Mouse (Mus musculus) heart, postnatal 0 days (tissue): ENCODE measurements at regions not wholly inside any gene's neighbourhood (a gene's known extent, or its start where the extent isn't known, plus 50 kb on each side); places are given as distances from the start of the nearest gene placed in this dataset.

Experiments
- ATAC-seq: fragments of 200-750 bp; cut with Nextera tagmentation; 2 replicates; pipeline ENCODE4 v1.8.0; 2017; ENCODE audit warnings: low read depth, moderate number of reproducible peaks, moderate library complexity; ENCODE audit not compliant: insufficient read depth
- DNase-seq: peaks from one replicate; pipeline ENCODE4 v3.0.0-alpha.2; 2016; ENCODE audit warnings: low spot score
- H3K27ac ChIP-seq: fragments of 300-500 bp; sonication (generic); 2 replicates; pipeline ENCODE4 v1.5.1; 2014; ENCODE audit warnings: low read depth, mild to moderate bottlenecking
- H3K27me3 ChIP-seq: fragments of 300-500 bp; sonication (generic); 2 replicates; pipeline ENCODE4 v1.6.1; 2014; ENCODE audit warnings: low read length, mixed read lengths; ENCODE audit not compliant: control insufficient read depth, insufficient read depth
- H3K36me3 ChIP-seq: fragments of 300-500 bp; sonication (generic); replicated peaks from 2 replicates; pipeline ENCODE4 v1.6.1; 2014; ENCODE audit warnings: low read length, mixed read lengths; ENCODE audit not compliant: control insufficient read depth, insufficient read depth
- H3K4me1 ChIP-seq: fragments of 300-500 bp; sonication (generic); 2 replicates; pipeline ENCODE4 v1.6.1; 2014; ENCODE audit warnings: antibody characterized with exemption; ENCODE audit not compliant: control insufficient read depth, insufficient read depth
- H3K4me2 ChIP-seq: fragments of 300-500 bp; sonication (generic); 2 replicates; pipeline ENCODE4 v1.6.1; 2014; ENCODE audit warnings: low read depth, mild to moderate bottlenecking, low read length, moderate library complexity
- H3K4me3 ChIP-seq: fragments of 300-500 bp; sonication (generic); 2 replicates; pipeline ENCODE4 v1.5.1; 2014; ENCODE audit warnings: low read depth, low read length
- H3K9ac ChIP-seq: fragments of 300-500 bp; sonication (generic); replicated peaks from 2 replicates; pipeline ENCODE4 v1.6.1; 2014; ENCODE audit warnings: low read depth, low read length, mixed read lengths
- H3K9me3 ChIP-seq: fragments of 300-500 bp; sonication (generic); replicated peaks from 2 replicates; pipeline ENCODE4 v1.6.1; 2016; ENCODE audit warnings: low read length; ENCODE audit not compliant: control insufficient read depth
- CTCF ChIP-seq: IDR thresholded peaks from 2 replicates; pipeline ENCODE4 v1.5.1; 2016; ENCODE audit warnings: antibody characterized with exemption, control low read depth, low read depth
- EP300 ChIP-seq: IDR thresholded peaks from 2 replicates; pipeline ENCODE4 v1.6.1; 2016; ENCODE audit warnings: antibody characterized with exemption, low read depth
- WGBS: fragments of 180-500 bp; shearing (Covaris S2); extraction: QIAGEN DNeasy Blood & Tissue Kit; methylation state at CpG from one replicate; pipeline ENCODE4 v1.1.7; 2014; 5-methylcytosine and 5-hydroxymethylcytosine counted together

DNA sequence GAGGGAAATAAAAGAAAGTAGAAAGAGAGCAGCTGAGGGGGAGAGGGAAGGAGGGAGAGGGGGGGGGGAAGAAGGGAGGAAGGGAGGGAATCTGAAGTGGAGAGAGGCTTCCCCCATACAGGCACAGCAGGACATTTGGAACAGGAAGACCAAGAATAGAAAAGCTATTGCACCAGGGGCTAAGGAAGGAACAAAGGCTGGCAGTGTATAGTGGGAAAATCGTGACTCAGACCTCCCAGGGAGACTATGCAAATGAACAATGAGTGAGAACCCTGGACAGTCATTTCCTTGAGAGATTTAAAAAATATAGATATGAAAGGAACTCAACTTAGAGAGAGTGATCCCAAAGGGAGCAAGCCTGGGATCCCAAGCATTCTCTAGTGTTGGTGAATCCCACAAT is 559.1 kb upstream of the Klf6 start:
- DNase-seq (peak; percentile 57), ATAC-seq (peak; percentile 64; the same call in 1 of the 2 replicates)
- Histone ChIP-seq H3K9me3 (no peaks in the 10 kb centered on the region), H3K4me3 (no peak overlapping the region), H3K27me3 (no peaks in the 10 kb centered on the region), H3K27ac (peak overlapping the region; percentile 70), H3K4me2 (no peak overlapping the region), H3K36me3 (no peaks in the 10 kb centered on the region), H3K9ac (no peak overlapping the region), H3K4me1 (peaks cover 8% of the 10 kb centered on the region; the same call in 1 of the 2 replicates)
- no peak for TF ChIP-seq EP300
- 17% methylated on average over 1 of the region's 1 CpGs for WGBS

- Histone ChIP-seq H3K4me1 (peaks cover 8% of the 10 kb centered on the region; the same call in 1 of the 2 replicates), H3K9me3 (no peaks in the 10 kb centered on the region), H3K4me3 (no peak overlapping the region), H3K4me2 (no peak overlapping the region), H3K27ac (no peak overlapping the region), H3K36me3 (no peaks in the 10 kb centered on the region), H3K9ac (no peak overlapping the region), H3K27me3 (no peaks in the 10 kb centered on the region)
- ATAC-seq (no peak), DNase-seq (no peak)
- WGBS = 62% methylated on average over 4 of the region's 4 CpGs
- no peak for TF ChIP-seq CTCF
- TF ChIP-seq EP300 = no peak
Measured at GRCm38 (mm10) chr13:5306688-5307087, 554.6 kb upstream of the Klf6 start.

DNA sequence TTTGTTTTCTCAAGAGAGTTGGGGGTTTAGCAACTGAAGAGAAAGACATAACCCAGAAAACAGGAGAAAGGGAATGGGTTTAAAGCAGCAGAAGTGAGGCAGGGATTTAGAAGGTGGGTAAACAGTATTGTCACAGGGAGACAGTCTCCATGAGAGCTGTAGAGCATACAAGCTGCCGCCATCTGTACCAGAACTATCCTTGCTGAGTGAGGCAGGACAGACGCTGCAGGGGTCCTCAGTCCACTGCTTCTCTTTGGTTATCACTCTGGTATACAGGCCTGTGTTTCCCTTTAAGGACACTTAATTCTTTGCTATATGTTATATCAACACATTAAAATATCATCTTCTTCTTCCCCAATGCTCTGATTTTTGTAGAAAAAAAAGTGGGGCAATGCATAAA is 548.0 kb upstream of the Klf6 start:
- DNase-seq = no peak
- 61% methylated on average over 2 of the region's 2 CpGs for WGBS
- H3K9ac ChIP-seq = no peak overlapping the region
- H3K4me3 ChIP-seq = no peak overlapping the region
- H3K27me3 ChIP-seq = no peaks in the 10 kb centered on the region
- no peaks in the 10 kb centered on the region for H3K36me3 ChIP-seq
- no peak overlapping the region for H3K4me2 ChIP-seq
- no peak for TF ChIP-seq EP300
- TF ChIP-seq CTCF = no peak
- no peaks in the 10 kb centered on the region for H3K4me1 ChIP-seq
- H3K9me3 ChIP-seq = no peaks in the 10 kb centered on the region
- H3K27ac ChIP-seq = no peak overlapping the region
- ATAC-seq = no peak

DNA sequence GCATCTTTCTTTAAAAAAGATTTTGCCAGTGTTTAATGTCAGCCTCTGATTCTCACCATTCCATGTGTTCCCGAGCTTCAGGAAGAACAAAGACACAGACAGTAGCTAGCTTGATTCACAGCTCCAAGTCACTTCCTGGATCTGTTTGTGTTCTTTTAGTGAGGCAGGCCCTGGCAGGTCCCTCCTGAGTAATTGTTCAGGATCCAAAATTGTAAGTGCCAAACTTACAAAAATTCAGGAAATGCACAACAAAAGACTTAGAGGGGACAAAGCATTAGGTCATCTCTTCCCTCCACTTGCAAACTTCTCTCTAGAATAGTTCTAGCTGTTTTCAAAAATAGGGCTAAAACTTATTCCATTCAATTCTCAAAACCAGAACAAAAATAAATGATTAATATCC is 546.3 kb upstream of the Klf6 start:
- TF ChIP-seq CTCF (no peak), EP300 (no peak)
- Histone ChIP-seq H3K9ac (no peak overlapping the region), H3K27ac (0 out of 2 replicates have a peak overlapping the region, but pooled peaks have one; percentile 34), H3K36me3 (no peaks in the 10 kb centered on the region), H3K4me3 (no peak overlapping the region), H3K9me3 (no peaks in the 10 kb centered on the region), H3K4me2 (no peak overlapping the region), H3K27me3 (no peaks in the 10 kb centered on the region), H3K4me1 (no peaks in the 10 kb centered on the region)
- ATAC-seq (peak; percentile 24; the same call in 1 of the 2 replicates), DNase-seq (no peak)
- WGBS = 51% methylated on average over 1 of the region's 1 CpGs

DNA sequence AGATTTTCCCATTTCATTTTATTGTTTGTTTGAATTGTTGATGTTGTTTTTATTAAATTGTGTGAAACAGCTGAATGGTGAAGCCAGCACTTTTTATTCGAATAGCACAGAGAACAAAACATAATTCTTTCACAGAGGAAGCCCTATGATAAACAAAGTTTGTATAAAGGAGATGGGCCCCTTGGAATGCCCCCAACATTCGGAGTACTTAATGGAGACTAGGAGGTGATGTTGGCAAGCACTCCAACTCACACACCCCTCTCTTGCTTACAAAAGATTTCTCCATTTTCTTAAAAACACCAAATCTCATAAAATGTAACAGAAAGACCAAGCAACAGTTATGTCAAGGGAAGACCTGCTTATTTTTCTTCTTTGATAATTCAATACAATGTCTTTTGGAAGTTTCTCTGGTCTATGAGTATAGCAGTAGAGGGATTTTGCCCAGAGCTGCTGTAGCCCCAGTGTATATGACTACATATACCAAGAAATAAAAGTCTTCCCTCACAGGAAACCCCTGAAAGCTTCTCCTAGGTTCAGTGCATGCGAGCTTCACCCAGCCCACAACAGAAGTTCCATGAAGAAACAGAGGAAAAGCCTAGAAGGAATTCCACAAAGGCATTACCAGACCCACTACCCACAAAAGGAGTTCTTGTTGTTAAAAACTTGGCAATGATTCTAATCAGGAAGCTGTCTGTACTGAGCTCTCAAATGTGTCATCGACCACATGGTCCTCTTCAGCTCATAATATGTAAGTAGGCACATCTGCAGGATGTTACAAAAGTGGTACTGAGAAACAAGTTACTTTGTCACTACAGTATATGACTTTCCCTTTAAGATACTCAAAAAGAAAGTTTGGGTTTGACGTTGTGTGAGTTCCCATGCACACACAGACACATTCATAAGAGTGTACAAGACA is 543.1 kb upstream of the Klf6 start:
- 64% methylated on average over 5 of the region's 5 CpGs for WGBS
- DNase-seq (no peak), ATAC-seq (no peak)
- H3K4me3 ChIP-seq = no peak overlapping the region
- H3K36me3 ChIP-seq = no peaks in the 10 kb centered on the region
- no peaks in the 10 kb centered on the region for H3K27me3 ChIP-seq
- H3K9ac ChIP-seq = no peak overlapping the region
- no peaks in the 10 kb centered on the region for H3K9me3 ChIP-seq
- no peak overlapping the region for H3K4me2 ChIP-seq
- no peak overlapping the region for H3K27ac ChIP-seq
- no peaks in the 10 kb centered on the region for H3K4me1 ChIP-seq
- no peak for TF ChIP-seq EP300
- TF ChIP-seq CTCF = no peak

DNA sequence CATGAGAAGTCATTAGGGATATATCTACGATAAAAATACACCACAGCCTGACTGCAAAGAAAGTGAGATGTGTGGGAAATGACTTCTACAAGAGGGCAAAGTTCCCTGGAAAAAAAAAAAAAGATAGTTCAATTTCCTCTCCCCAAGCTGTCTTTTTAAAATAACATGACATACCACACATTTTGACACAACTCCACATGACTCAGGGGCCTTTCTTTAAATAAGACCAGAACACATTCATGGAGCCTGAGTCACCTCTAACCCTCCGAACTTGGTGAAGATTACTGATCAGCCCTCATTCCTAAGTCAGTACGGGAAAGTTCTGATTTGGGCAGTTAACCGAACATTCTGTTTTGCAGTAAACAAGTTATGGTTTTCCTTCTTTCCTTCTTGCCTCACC is 515.6 kb upstream of the Klf6 start:
- H3K27ac ChIP-seq = no peak overlapping the region
- no peaks in the 10 kb centered on the region for H3K9me3 ChIP-seq
- no peak overlapping the region for H3K9ac ChIP-seq
- peaks cover 6% of the 10 kb centered on the region; the same call in 1 of the 2 replicates for H3K4me1 ChIP-seq
- ATAC-seq (no peak), DNase-seq (peak; percentile 50)
- no peaks in the 10 kb centered on the region for H3K36me3 ChIP-seq
- no peak overlapping the region for H3K4me2 ChIP-seq
- 18% methylated on average over 4 of the region's 4 CpGs for WGBS
- no peak overlapping the region for H3K4me3 ChIP-seq
- no peak for TF ChIP-seq CTCF
- no peak for TF ChIP-seq EP300
- no peaks in the 10 kb centered on the region for H3K27me3 ChIP-seq
